Mouse (Mus musculus): Measurements from ENCODE around the gene Stxbp3.

Gene Stxbp3

GRCm38 (mm10) chr3:108762597-108763111 lies 77.7 kb downstream of the Stxbp3 start:
- peak; percentile 94 for DNase-seq

DNA sequence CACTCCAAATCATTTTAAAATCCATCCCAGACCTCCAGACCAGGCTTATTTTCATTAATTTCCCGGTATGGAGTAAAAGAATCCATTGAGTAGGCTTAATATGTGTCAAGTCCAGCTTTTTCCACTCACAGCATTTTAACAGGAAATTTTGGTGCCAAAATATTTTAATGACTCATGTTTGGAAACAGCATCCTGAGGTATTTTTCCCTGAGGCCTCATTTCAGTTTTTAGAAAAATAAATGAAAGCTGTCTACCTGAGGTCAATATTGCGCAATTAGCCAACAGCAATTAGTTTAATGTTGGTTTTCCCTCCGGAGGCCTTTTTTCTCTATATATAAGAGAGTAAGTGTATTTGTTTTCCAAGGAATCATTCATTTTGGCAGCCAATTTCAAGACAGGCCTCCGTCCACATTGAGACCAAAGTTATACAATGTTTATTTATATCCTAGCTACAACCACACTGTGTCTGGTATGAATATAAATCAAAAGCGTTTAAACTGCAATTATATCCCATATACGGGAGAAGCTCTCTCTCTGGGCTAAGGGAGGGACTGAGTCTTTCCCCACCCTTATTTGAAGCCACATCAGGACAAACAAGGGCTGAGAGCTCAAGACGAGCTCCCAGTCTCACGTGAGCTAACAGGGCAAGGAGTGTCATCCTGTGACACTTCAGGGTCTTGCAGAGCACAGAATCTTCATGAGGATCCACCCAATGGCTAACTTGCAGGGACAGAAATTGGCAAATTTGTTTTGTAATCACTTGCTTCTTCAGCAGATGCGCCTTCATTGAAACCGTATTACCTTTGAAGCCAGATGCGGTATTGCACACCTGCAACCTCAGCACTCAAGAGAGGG lies 80.5 kb downstream of the Stxbp3 start:
- peak; percentile 76 for DNase-seq

DNA sequence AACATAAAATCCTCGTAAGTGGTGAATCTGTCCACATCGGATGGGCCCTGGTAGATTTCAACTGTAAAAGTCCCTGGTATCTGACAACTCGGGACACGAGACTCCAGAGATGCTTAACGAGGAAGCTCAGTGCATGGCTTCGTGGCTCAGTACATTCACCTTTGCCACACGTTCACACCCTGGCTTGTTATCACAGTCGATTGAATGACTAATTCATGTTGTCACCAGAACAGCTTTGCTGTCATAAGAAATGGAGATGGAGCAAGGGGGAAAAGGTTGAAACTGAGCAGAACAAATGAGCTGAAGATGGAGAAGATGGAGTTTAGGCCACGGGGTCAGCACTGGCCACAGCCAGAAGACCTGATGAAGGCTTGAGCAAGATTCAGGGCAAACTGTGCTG lies 82.8 kb downstream of the Stxbp3 start:
- peak; percentile 78 for DNase-seq

GRCm38 (mm10) chr3:108756131-108756530 lies 84.2 kb downstream of the Stxbp3 start:
- DNase-seq = peak; percentile 53

DNA sequence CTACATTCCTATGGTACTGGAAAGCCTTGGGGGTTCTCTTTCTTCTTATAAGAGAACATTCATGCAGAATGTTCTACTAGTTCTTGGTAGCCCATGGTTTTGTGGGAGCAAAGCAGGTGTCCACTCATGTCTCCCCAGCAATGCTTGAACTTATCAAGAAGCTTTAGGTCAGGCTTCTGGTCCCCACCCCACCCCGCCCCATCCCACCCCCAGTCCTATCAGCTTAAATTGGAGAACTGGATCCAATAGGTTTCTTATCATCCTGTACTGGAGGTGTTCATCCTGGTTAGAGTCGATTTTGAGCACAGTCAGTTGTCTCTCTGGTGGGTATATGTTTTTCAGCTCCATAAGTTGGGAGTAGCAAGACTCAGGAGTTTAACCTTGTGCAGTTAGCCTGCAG lies 84.8 kb downstream of the Stxbp3 start:
- peak; percentile 45 for DNase-seq

DNA sequence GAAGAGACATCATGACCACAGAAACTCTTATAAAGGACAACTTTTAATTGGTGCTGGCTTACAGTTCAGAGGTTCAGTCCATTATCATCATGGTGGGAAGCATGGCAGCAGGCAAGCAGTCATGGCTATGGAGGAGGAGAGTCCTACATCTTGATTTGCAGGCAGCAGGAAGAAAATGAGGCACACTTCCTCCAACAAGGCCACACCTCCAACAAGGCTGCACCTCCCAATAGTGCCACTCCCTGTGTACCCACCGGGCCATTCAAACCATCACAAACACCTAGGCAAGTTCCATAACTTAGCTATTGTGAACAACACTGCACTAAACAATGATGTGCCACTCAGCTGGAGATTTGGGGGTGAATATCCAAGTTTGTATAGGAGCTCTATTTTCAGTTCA lies 85.8 kb downstream of the Stxbp3 start:
- peak; percentile 77 for DNase-seq

- DNase-seq = peak; percentile 78
Measured at GRCm38 (mm10) chr3:108751691-108752090, 88.6 kb downstream of the Stxbp3 start.

DNA sequence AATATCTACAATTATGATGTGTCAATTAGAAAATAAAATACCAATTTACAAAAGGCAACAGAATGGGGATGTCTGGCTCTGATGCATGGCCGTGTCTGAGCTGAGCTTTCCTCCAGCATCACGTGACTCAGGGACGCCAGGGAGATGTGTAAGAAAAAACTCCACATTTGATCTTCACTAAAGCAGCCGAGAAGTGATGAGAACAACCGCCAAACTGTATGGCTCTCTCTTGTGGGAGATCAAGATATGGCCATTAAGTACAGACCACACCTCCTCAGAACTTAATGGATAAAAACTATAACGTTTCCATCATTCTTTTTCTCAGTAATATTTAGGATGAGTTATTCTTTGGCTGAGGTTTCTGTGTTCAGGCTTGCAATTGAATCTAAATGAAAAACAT lies 89.3 kb downstream of the Stxbp3 start:
- DNase-seq = peak; percentile 77

DNA sequence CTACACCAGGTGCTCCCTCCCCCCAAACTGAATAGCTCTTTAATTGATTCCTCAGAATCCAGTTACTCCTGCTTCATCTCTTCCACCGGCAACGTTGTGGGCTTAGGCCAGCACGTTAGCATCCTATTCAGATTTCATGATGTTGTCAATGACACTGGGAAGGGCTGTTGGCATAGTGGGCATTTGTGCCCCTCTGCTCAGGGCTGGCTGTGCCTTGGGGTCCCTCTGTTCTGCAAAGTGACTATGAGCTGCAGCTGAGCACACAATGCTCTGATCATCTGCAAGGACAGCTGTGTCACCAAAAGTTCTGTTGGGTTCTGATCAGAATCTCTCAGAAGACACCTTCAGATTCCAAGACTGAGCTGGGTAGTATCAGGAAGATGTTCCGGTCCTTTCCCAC lies 96.3 kb downstream of the Stxbp3 start:
- DNase-seq = peak; percentile 53

Data from heart, adult 11 months (tissue).